Mouse (Mus musculus) forebrain, postnatal 0 days (tissue): ENCODE results near the gene Ces2h. TPM values are rescaled to one million over a fixed set of nuclear protein-coding genes. Genes with fewer than 3 reads are reported as not detected.
"Not testable (repeated sequence)": the region's sequence is repeated elsewhere in the genome, so short reads cannot be mapped to it uniquely, and the experiment has no call there.

Experiments used
- ATAC-seq: fragments of 200-750 bp; cut with Nextera tagmentation; 2 replicates; pipeline ENCODE4 v1.8.0; 2017; ENCODE audit warnings: mild to moderate bottlenecking, moderate library complexity
- DNase-seq: peaks from one replicate; pipeline ENCODE4 v3.0.0-alpha.2; 2015
- H3K27ac ChIP-seq: fragments of 300-500 bp; sonication (generic); 2 replicates; pipeline ENCODE4 v1.5.1; 2014; ENCODE audit warnings: low read depth, mild to moderate bottlenecking, antibody characterized with exemption, low read length, moderate library complexity, mixed read lengths
- H3K27me3 ChIP-seq: fragments of 300-500 bp; sonication (generic); 2 replicates; pipeline ENCODE4 v1.6.1; 2014; ENCODE audit warnings: mild to moderate bottlenecking, low read length, mixed read lengths; ENCODE audit not compliant: insufficient read depth
- H3K36me3 ChIP-seq: fragments of 300-500 bp; sonication (generic); 2 replicates; pipeline ENCODE4 v1.6.1; 2014; ENCODE audit warnings: mild to moderate bottlenecking, moderate library complexity; ENCODE audit not compliant: insufficient read depth
- H3K4me1 ChIP-seq: fragments of 300-500 bp; sonication (generic); 2 replicates; pipeline ENCODE4 v1.6.1; 2014; ENCODE audit warnings: antibody characterized with exemption; ENCODE audit not compliant: insufficient read depth
- H3K4me2 ChIP-seq: fragments of 300-500 bp; sonication (generic); 2 replicates; pipeline ENCODE4 v1.6.1; 2014; ENCODE audit warnings: low read depth, mild to moderate bottlenecking, moderate library complexity
- H3K4me3 ChIP-seq: fragments of 300-500 bp; sonication (generic); 2 replicates; pipeline ENCODE4 v1.5.1; 2014; ENCODE audit warnings: low read depth, low read length, mixed read lengths
- H3K9ac ChIP-seq: fragments of 300-500 bp; sonication (generic); 2 replicates; pipeline ENCODE4 v1.6.1; 2014; ENCODE audit warnings: mild to moderate bottlenecking
- H3K9me3 ChIP-seq: fragments of 300-500 bp; sonication (generic); 2 replicates; pipeline ENCODE4 v1.6.1; 2016; ENCODE audit warnings: low read length
- CTCF ChIP-seq: sonication (generic); IDR thresholded peaks from 2 replicates; pipeline ENCODE4 v1.5.1; 2016; ENCODE audit warnings: antibody characterized with exemption, control low read depth, low read depth
- WGBS: fragments of 180-500 bp; shearing (Covaris S2); extraction: QIAGEN DNeasy Blood & Tissue Kit; methylation state at CpG from one replicate; pipeline ENCODE4 v1.1.7; 2014; 5-methylcytosine and 5-hydroxymethylcytosine counted together
- polyA plus RNA-seq: library from polyadenylated mRNA; unstranded; fragments of >200 nt; fragmentation: Nextera tagmentation; extraction: Ambion mirVana; gene quantifications from 2 replicates; pipeline ENCODE4 v1.2.1, GENCODE M21; 2015
- total RNA-seq: library from RNA; depleted of rRNA; stranded (reverse); fragments of >200 nt; gene quantifications from 2 replicates; pipeline ENCODE4 v1.2.3, GENCODE M21; 2014

Gene Ces2h
- total and polyA plus RNA-seq, 2 experiments from 2014 or later, result not detected

GRCm38 (mm10) chr8:105043510-105043909 is 42.9 kb downstream of the Ces2h start:
- H3K4me3 ChIP-seq, result no peak overlapping the region
- DNase-seq (no peak), ATAC-seq (no peak)
- H3K36me3 ChIP-seq, result no peaks in the 10 kb centered on the region
- H3K4me2 ChIP-seq, result no peak overlapping the region
- H3K9ac ChIP-seq, result no peak overlapping the region
- no peak overlapping the region for H3K27ac ChIP-seq
- WGBS, result 85% methylated on average over 1 of the region's 1 CpGs
- no peak for TF ChIP-seq CTCF
- H3K27me3 ChIP-seq, result no peaks in the 10 kb centered on the region
- H3K9me3 ChIP-seq, result no peaks in the 10 kb centered on the region
- H3K4me1 ChIP-seq, result no peaks in the 10 kb centered on the region

GRCm38 (mm10) chr8:105045824-105046401 is 45.3 kb downstream of the Ces2h start:
- Histone ChIP-seq H3K27me3 (no peaks in the 10 kb centered on the region), H3K4me3 (no peak overlapping the region), H3K36me3 (no peaks in the 10 kb centered on the region), H3K9ac (no peak overlapping the region), H3K27ac (no peak overlapping the region), H3K4me1 (no peaks in the 10 kb centered on the region), H3K4me2 (no peak overlapping the region), H3K9me3 (no peaks in the 10 kb centered on the region)
- no peak for TF ChIP-seq CTCF
- no peak for DNase-seq
- 89% methylated on average over 3 of the region's 3 CpGs for WGBS
- no peak for ATAC-seq

- no peaks in the 10 kb centered on the region for H3K36me3 ChIP-seq
- H3K9ac ChIP-seq, result no peak within 1 kb of the TSS
- H3K27ac ChIP-seq, result no peak within 1 kb of the TSS
- no peaks in the 10 kb centered on the region for H3K4me1 ChIP-seq
- 73% methylated on average over 3 of the region's 3 CpGs for WGBS
- no peak for TF ChIP-seq CTCF
- DNase-seq (no peak), ATAC-seq (no peak)
- no peak within 1 kb of the TSS for H3K4me2 ChIP-seq
- H3K4me3 ChIP-seq, result no peak within 1 kb of the TSS
- no peaks in the 10 kb centered on the region for H3K27me3 ChIP-seq
- no peaks in the 10 kb centered on the region for H3K9me3 ChIP-seq
Observed at GRCm38 (mm10) chr8:105048371-105048854, 47.8 kb downstream of the Ces2h start, which contains the start of gene Ces3a. Gene Ces3a, plus strand, starts transcription at chr8:105048601.

- no peaks in the 10 kb centered on the region for H3K27me3 ChIP-seq
- no peaks in the 10 kb centered on the region for H3K36me3 ChIP-seq
- no peak overlapping the region for H3K9ac ChIP-seq
- no peaks in the 10 kb centered on the region for H3K4me1 ChIP-seq
- no peak for DNase-seq
- no peak overlapping the region for H3K27ac ChIP-seq
- H3K4me3 ChIP-seq, result no peak overlapping the region
- 92% methylated on average over 4 of the region's 4 CpGs for WGBS
- TF ChIP-seq CTCF, result no peak
- no peaks in the 10 kb centered on the region for H3K9me3 ChIP-seq
- H3K4me2 ChIP-seq, result no peak overlapping the region
- no peak for ATAC-seq
Observed at GRCm38 (mm10) chr8:105056211-105056610, 55.6 kb downstream of the Ces2h start.

DNA sequence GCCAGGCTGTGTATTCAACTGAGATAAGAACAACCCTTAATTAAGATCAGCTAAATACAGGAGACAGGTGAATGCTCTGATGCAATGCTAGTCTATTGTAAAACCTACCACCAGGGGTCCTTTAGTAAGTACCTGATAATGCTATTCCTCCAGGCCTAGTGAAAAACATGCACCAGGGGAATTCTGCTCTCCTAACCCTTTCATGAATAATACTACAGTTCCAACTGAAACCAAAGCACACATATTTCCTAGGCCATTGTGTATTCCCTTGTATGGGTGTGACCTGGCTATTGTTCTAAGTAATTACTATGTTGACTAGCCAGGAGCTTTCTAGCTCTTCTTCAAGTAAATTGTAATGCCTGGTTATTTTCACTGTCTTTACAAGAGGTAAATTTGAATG is 59.4 kb downstream of the Ces2h start:
- no peak for TF ChIP-seq CTCF
- no peak overlapping the region for H3K4me3 ChIP-seq
- H3K27me3 ChIP-seq, result no peaks in the 10 kb centered on the region
- ATAC-seq (no peak), DNase-seq (no peak)
- no peak overlapping the region for H3K27ac ChIP-seq
- no peak overlapping the region for H3K4me2 ChIP-seq
- no peaks in the 10 kb centered on the region for H3K4me1 ChIP-seq
- no peak overlapping the region for H3K9ac ChIP-seq
- no peaks in the 10 kb centered on the region for H3K9me3 ChIP-seq
- H3K36me3 ChIP-seq, result no peaks in the 10 kb centered on the region

DNA sequence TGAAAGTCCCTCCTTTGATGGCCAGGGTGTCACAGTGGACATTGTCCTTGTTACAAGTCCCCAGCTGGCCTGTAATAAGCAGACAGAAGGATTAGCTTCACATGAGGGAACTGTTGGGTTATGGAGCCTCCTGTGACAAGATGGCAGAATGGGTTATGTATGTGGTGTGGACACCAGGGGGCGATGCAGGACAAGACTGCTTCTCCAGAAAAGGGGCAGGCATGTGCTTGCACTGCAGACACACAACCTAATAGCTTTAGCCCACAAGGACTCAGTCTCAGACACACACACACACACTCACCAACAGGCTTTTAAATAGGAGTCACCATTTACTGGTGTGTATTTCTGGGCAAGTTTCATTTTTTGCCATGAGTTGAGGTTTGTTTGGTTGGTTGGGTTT is 66.1 kb downstream of the Ces2h start:
- WGBS, result 5% methylated on average over 1 of the region's 1 CpGs
- H3K9me3 ChIP-seq, result no peaks in the 10 kb centered on the region
- TF ChIP-seq CTCF, result peak; percentile 61
- no peak overlapping the region for H3K9ac ChIP-seq
- no peaks in the 10 kb centered on the region for H3K4me1 ChIP-seq
- no peak overlapping the region for H3K4me2 ChIP-seq
- ATAC-seq (no peak), DNase-seq (peak; percentile 17)
- H3K27ac ChIP-seq, result no peak overlapping the region
- no peak overlapping the region for H3K4me3 ChIP-seq
- H3K27me3 ChIP-seq, result no peaks in the 10 kb centered on the region
- H3K36me3 ChIP-seq, result no peaks in the 10 kb centered on the region

- not testable (repeated sequence) for DNase-seq, H3K4me3 ChIP-seq, H3K36me3 ChIP-seq, H3K9ac ChIP-seq, H3K4me2 ChIP-seq, H3K9me3 ChIP-seq, H3K27ac ChIP-seq, H3K27me3 ChIP-seq, ATAC-seq, H3K4me1 ChIP-seq
- WGBS, result 78% methylated on average over 7 of the region's 7 CpGs
Observed at GRCm38 (mm10) chr8:105067905-105068304, 67.3 kb downstream of the Ces2h start.
